Mouse (Mus musculus) adrenal gland, postnatal 25 days (tissue): ENCODE data around the gene Barhl1. TPM values are rescaled to one million over a fixed set of nuclear protein-coding genes. Genes with fewer than 3 reads are reported as not detected.

ENCODE experiments used
- DNase-seq: peaks from one replicate; pipeline ENCODE4 v3.0.0; 2021; ENCODE audit warnings: mixed read lengths
- total RNA-seq: library from RNA; stranded (reverse); gene quantifications from 2 replicates; pipeline ENCODE4 v1.2.3, GENCODE M21; 2021

Barhl1 gene
- total RNA-seq, 1 experiment from 2014 or later = not detected

DNA sequence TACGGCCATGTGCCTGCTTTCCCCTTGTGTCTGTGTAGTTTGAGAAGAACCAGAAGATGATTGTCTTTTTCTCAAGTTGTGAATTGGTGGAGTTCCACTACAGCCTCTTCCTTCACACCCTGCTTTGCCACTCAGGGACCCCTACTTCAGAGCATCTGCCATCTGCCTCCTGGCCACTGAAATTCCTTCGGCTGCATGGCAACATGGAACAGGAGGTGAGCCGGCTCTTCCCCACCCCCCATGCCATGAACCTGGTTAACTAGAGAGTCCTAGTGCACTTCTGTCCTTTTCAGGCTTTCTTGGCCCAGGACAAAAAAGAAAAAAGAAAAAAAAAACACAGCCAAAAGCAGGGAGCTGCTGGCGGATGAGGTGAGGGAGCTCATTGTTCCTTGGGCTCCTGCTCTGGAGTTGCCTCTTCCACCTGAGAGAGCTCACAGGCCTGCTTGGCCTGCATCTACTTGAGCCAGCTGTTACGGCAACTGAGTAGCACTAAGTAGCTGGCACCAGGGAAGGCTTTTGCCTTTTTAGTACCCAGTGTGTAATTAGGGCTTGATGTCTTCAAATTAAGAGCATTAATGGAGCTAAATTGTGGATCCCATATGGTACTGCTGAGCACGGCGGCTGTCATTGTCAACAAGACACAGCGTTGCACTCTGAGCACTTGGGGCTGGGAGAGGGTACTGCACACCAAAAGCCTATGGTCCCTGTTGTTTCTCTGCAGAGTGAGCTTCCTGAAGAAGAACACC lies 55.6 kb downstream of the Barhl1 start:
- no peak for DNase-seq

GRCm38 (mm10) chr2:28859303-28859702 lies 57.2 kb downstream of the Barhl1 start:
- no peak for DNase-seq

Other genes starting within 250 kb of the Barhl1 start
- gene Spaca9, start 216.9 kb downstream of the Barhl1 start, total RNA-seq = 1.5 TPM in 1 of 2 replicates, not detected in the other
- gene Ak8, start 216.5 kb downstream of the Barhl1 start, total RNA-seq = not detected in 2 replicates
- gene Gtf3c4, start 76.3 kb downstream of the Barhl1 start, total RNA-seq = 31.0 and 40.5 TPM in 2 replicates
- gene Ddx31, start 76.3 kb downstream of the Barhl1 start, total RNA-seq = 9.8 and 10.6 TPM in 2 replicates
- 0.76 and 0.90 TPM in 2 replicates for gene Cfap77, start 138.4 kb upstream of the Barhl1 start, total RNA-seq
- 15.2 and 18.5 TPM in 2 replicates for gene Ttf1, start 143.6 kb upstream of the Barhl1 start, total RNA-seq
- gene Setx, start 207.5 kb upstream of the Barhl1 start, total RNA-seq = 43.2 and 43.6 TPM in 2 replicates